Mouse (Mus musculus): Measurements from ENCODE around the gene Spop. TPM values are rescaled to one million over a fixed set of nuclear protein-coding genes. Genes with fewer than 3 reads are reported as not detected.

Spop gene
- polyA plus RNA-seq, 1 experiment from 2014 or later: 139 TPM

DNA sequence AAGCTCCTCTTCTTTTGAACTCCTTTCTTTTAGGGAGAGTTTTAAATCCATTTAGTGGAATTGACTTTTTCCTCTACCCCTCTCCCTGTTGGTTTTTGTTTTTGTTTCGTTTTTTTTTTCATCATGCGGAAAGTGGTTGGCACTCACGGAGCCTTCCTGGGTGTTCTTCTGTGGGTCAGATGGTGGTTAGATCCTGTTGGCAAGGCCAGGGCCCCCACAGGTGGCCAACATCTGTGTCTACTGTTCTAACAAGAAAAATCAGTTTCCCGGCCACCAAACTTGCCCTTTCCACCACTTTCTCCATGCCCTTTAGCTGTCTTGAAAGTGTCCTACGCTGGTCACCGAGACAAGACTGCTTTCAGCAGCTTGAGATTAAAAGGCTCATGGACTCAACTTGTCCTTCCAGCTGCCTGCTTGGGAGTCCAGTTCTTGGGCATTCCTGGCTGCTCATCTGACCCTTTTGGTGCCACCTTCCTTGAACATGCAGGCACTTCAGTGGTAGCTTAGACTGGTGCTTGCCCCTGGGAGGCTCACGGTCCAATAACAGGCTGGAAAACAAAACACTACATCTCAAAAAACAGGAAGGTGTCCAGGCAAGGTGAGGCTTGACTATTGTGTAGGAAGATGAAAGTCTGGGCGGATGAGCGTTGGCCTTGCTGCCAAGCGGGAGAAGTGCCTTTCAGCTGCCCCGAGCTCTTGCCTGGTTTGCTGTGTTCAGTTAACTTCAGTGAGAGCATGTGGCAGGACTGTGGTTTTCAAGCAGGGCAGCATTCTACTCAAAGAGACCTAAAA is 21.0 kb upstream of the Spop start:
- Histone ChIP-seq H3K27me3 (no peaks in the 10 kb centered on the region), H3K9ac (no peak overlapping the region), H3K4me1 (peaks cover under 1% of the 10 kb centered on the region; the same call in 1 of the 2 replicates), H3K4me2 (no peak overlapping the region), H3K27ac (no peak overlapping the region), H3K9me3 (replicated peaks) (no peaks in the 10 kb centered on the region), H3K36me3 (peaks cover 46% of the 10 kb centered on the region), H3K4me3 (replicated peaks) (no peak overlapping the region)
- no peak for ATAC-seq (replicated peaks; ENCODE audit: low FRiP score)
- WGBS: 73% methylated on average over 11 of the region's 11 CpGs

- Histone ChIP-seq H3K27me3 (no peaks in the 10 kb centered on the region), H3K36me3 (peaks cover 41% of the 10 kb centered on the region), H3K9me3 (replicated peaks) (no peaks in the 10 kb centered on the region), H3K9ac (no peak overlapping the region), H3K4me2 (no peak overlapping the region), H3K4me3 (replicated peaks) (no peak overlapping the region), H3K27ac (no peak overlapping the region), H3K4me1 (peaks cover 3% of the 10 kb centered on the region; the same call in 1 of the 2 replicates)
- ATAC-seq (replicated peaks; ENCODE audit: low FRiP score): no peak
- 18% methylated on average over 5 of the region's 5 CpGs for WGBS
These were observed 20.4 kb upstream of the Spop start for GRCm38 (mm10) chr11:95393500-95393816.

- H3K9me3 ChIP-seq (replicated peaks): no peaks in the 10 kb centered on the region
- no peak for ATAC-seq (replicated peaks; ENCODE audit: low FRiP score)
- no peak overlapping the region for H3K27ac ChIP-seq
- H3K4me1 ChIP-seq: peaks cover 3% of the 10 kb centered on the region; the same call in 1 of the 2 replicates
- WGBS: 22% methylated on average over 5 of the region's 5 CpGs
- H3K4me3 ChIP-seq (replicated peaks): no peak overlapping the region
- no peaks in the 10 kb centered on the region for H3K27me3 ChIP-seq
- no peak overlapping the region for H3K9ac ChIP-seq
- H3K36me3 ChIP-seq: peaks cover 34% of the 10 kb centered on the region
- H3K4me2 ChIP-seq: no peak overlapping the region
These were observed 19.8 kb upstream of the Spop start for GRCm38 (mm10) chr11:95394112-95394511.

GRCm38 (mm10) chr11:95396548-95396947 is 17.3 kb upstream of the Spop start:
- Histone ChIP-seq H3K27me3 (peaks cover 7% of the 10 kb centered on the region; the same call in 1 of the 2 replicates), H3K9ac (no peak overlapping the region), H3K9me3 (replicated peaks) (no peaks in the 10 kb centered on the region), H3K4me1 (peaks cover 3% of the 10 kb centered on the region; the same call in 1 of the 2 replicates), H3K4me2 (no peak overlapping the region), H3K36me3 (peaks cover 10% of the 10 kb centered on the region), H3K4me3 (replicated peaks) (no peak overlapping the region), H3K27ac (no peak overlapping the region)
- no peak for ATAC-seq (replicated peaks; ENCODE audit: low FRiP score)
- 76% methylated on average over 1 of the region's 1 CpGs for WGBS

GRCm38 (mm10) chr11:95397843-95398835 is 15.7 kb upstream of the Spop start:
- Histone ChIP-seq H3K4me1 (peaks cover 15% of the 10 kb centered on the region), H3K27me3 (peaks cover 7% of the 10 kb centered on the region; the same call in 1 of the 2 replicates), H3K4me3 (replicated peaks) (no peak overlapping the region), H3K9ac (no peak overlapping the region), H3K9me3 (replicated peaks) (no peaks in the 10 kb centered on the region), H3K36me3 (no peaks in the 10 kb centered on the region), H3K27ac (no peak overlapping the region), H3K4me2 (no peak overlapping the region; the same call in 1 of the 2 replicates)
- no peak for ATAC-seq (replicated peaks; ENCODE audit: low FRiP score)
- WGBS: 59% methylated on average over 14 of the region's 14 CpGs

GRCm38 (mm10) chr11:95399520-95400020 is 14.3 kb upstream of the Spop start:
- Histone ChIP-seq H3K36me3 (no peaks in the 10 kb centered on the region), H3K4me2 (no peak overlapping the region), H3K27me3 (peaks cover 7% of the 10 kb centered on the region; the same call in 1 of the 2 replicates), H3K9me3 (replicated peaks) (no peaks in the 10 kb centered on the region), H3K4me1 (peaks cover 22% of the 10 kb centered on the region), H3K27ac (no peak overlapping the region), H3K9ac (no peak overlapping the region), H3K4me3 (replicated peaks) (no peak overlapping the region)
- no peak for ATAC-seq (replicated peaks; ENCODE audit: low FRiP score)
- 77% methylated on average over 13 of the region's 13 CpGs for WGBS

GRCm38 (mm10) chr11:95401568-95401967 is 12.3 kb upstream of the Spop start:
- 90% methylated on average over 5 of the region's 5 CpGs for WGBS
- Histone ChIP-seq H3K4me3 (replicated peaks) (no peak overlapping the region), H3K4me2 (no peak overlapping the region), H3K36me3 (no peaks in the 10 kb centered on the region), H3K9ac (no peak overlapping the region), H3K9me3 (replicated peaks) (no peaks in the 10 kb centered on the region), H3K27ac (0 out of 2 replicates have a peak overlapping the region, but pooled peaks have one; percentile 24), H3K27me3 (peaks cover 7% of the 10 kb centered on the region; the same call in 1 of the 2 replicates), H3K4me1 (peaks cover 22% of the 10 kb centered on the region)
- ATAC-seq (replicated peaks; ENCODE audit: low FRiP score): no peak

DNA sequence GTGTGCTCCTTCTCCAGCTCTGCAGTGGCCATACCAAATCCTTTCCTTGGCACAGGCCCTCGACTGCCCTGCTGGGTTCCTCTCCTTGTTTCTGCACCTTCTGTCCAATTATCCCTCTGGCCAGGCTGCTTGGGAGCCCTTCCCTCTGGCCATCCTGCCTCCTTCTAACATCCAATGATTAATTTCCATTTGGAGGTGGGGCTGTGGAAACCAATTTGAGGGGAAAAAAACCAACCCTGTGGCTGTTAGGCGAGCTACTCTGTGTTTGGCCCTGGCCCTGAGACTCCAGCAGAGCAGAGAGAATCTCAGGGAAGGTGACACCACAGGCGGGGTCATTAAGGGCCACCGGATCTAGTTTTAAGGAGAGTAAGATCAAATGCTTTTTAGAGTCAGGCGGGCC is 11.7 kb upstream of the Spop start:
- no peak overlapping the region for H3K9ac ChIP-seq
- WGBS: 6% methylated on average over 5 of the region's 5 CpGs
- peaks cover 7% of the 10 kb centered on the region; the same call in 1 of the 2 replicates for H3K27me3 ChIP-seq
- H3K4me1 ChIP-seq: peaks cover 22% of the 10 kb centered on the region
- H3K27ac ChIP-seq: 0 out of 2 replicates have a peak overlapping the region, but pooled peaks have one; percentile 24
- H3K4me2 ChIP-seq: no peak overlapping the region
- no peaks in the 10 kb centered on the region for H3K36me3 ChIP-seq
- no peak; the same call in 1 of the 2 replicates for ATAC-seq (replicated peaks; ENCODE audit: low FRiP score)
- H3K4me3 ChIP-seq (replicated peaks): no peak overlapping the region
- H3K9me3 ChIP-seq (replicated peaks): no peaks in the 10 kb centered on the region

- H3K27me3 ChIP-seq: peaks cover 7% of the 10 kb centered on the region; the same call in 1 of the 2 replicates
- 0 out of 2 replicates have a peak overlapping the region, but pooled peaks have one; percentile 6 for H3K4me2 ChIP-seq
- no peak overlapping the region for H3K9ac ChIP-seq
- H3K9me3 ChIP-seq (replicated peaks): no peaks in the 10 kb centered on the region
- H3K4me3 ChIP-seq (replicated peaks): no peak overlapping the region
- H3K36me3 ChIP-seq: no peaks in the 10 kb centered on the region
- WGBS: 7% methylated on average over 8 of the region's 8 CpGs
- H3K4me1 ChIP-seq: peaks cover 22% of the 10 kb centered on the region
- ATAC-seq (replicated peaks; ENCODE audit: low FRiP score): no peak
- H3K27ac ChIP-seq: peak overlapping the region; percentile 63
These were observed 11.2 kb upstream of the Spop start for GRCm38 (mm10) chr11:95402658-95403101.

- WGBS: 78% methylated on average over 16 of the region's 16 CpGs
- Histone ChIP-seq H3K4me2 (no peak overlapping the region), H3K9me3 (replicated peaks) (no peaks in the 10 kb centered on the region), H3K27me3 (peaks cover 7% of the 10 kb centered on the region; the same call in 1 of the 2 replicates), H3K36me3 (no peaks in the 10 kb centered on the region), H3K27ac (no peak overlapping the region), H3K4me1 (peaks cover 19% of the 10 kb centered on the region), H3K9ac (no peak overlapping the region), H3K4me3 (replicated peaks) (no peak overlapping the region)
- ATAC-seq (replicated peaks; ENCODE audit: low FRiP score): no peak
These were observed 10.2 kb upstream of the Spop start for GRCm38 (mm10) chr11:95403382-95404340.

GRCm38 (mm10) chr11:95405771-95406170 is 8.1 kb upstream of the Spop start:
- ATAC-seq (replicated peaks; ENCODE audit: low FRiP score): no peak
- 59% methylated on average over 4 of the region's 4 CpGs for WGBS
- H3K36me3 ChIP-seq: no peaks in the 10 kb centered on the region
- H3K27ac ChIP-seq: no peak overlapping the region
- no peak overlapping the region for H3K4me3 ChIP-seq (replicated peaks)
- no peaks in the 10 kb centered on the region for H3K27me3 ChIP-seq
- H3K9me3 ChIP-seq (replicated peaks): no peaks in the 10 kb centered on the region
- H3K9ac ChIP-seq: no peak overlapping the region
- H3K4me2 ChIP-seq: no peak overlapping the region
- peaks cover 19% of the 10 kb centered on the region for H3K4me1 ChIP-seq
